Mouse (Mus musculus) E14TG2a.4 (cell line): ENCODE measurements around the gene Cacna1d.

Source experiments
- CTCF ChIP-seq: conservative IDR thresholded peaks from 2 replicates; pipeline ENCODE4 v1.5.1; 2014; ENCODE audit warnings: low read length
- NANOG ChIP-seq: IDR thresholded peaks from 2 replicates; pipeline ENCODE4 v1.6.1; 2014; ENCODE audit warnings: borderline replicate concordance, low read length, mixed read lengths

- TF ChIP-seq CTCF (no peak), NANOG (no peak)
Observed at GRCm38 (mm10) chr14:30046976-30047375, 444.3 kb downstream of the Cacna1d start.
